Mouse (Mus musculus) cerebellum, adult 2 months (tissue): Measurements from ENCODE around the gene Ank3. TPM values are rescaled to one million over a fixed set of nuclear protein-coding genes. Genes with fewer than 3 reads are reported as not detected.

ENCODE experiments used
- DNase-seq, 2 experiments: peaks; one replicate each; pipeline ENCODE4 v3.0.0; 2021
- H3K27ac ChIP-seq: fragments of 200-500 bp; 2 replicates; pipeline ENCODE4 v1.5.1; 2012; ENCODE audit warnings: low read length, control low read depth, inconsistent platforms; ENCODE audit not compliant: insufficient read depth
- H3K27me3 ChIP-seq: fragments of 200-500 bp; 2 replicates; pipeline ENCODE4 v1.6.1; 2012; ENCODE audit warnings: inconsistent platforms, mild to moderate bottlenecking, low read length, moderate library complexity; ENCODE audit not compliant: control insufficient read depth, insufficient read depth
- H3K4me1 ChIP-seq: fragments of 200-500 bp; 2 replicates; pipeline ENCODE4 v1.6.1; 2011; ENCODE audit warnings: low read length; ENCODE audit not compliant: control insufficient read depth, insufficient read depth
- H3K4me3 ChIP-seq: fragments of 200-500 bp; replicated peaks from 2 replicates; pipeline ENCODE3; 2011; ENCODE audit warnings: mild to moderate bottlenecking, low read depth, low read length, control low read depth; ENCODE audit not compliant: insufficient read depth
- CTCF ChIP-seq: fragments of 200-500 bp; IDR thresholded peaks from 2 replicates; pipeline ENCODE4 v1.5.1; 2011; ENCODE audit warnings: low read depth, mild to moderate bottlenecking, control low read depth, low read length, moderate library complexity, borderline replicate concordance; ENCODE audit not compliant: insufficient read depth
- POLR2A ChIP-seq: fragments of 200-500 bp; IDR thresholded peaks from 2 replicates; pipeline ENCODE4 v1.6.1; 2011; ENCODE audit warnings: low read length, control low read depth, borderline replicate concordance; ENCODE audit not compliant: insufficient read depth
- WGBS: fragments of 180-500 bp; shearing (Covaris S2); methylation state at CpG from one replicate; pipeline ENCODE4 v1.1.7; 2018; 5-methylcytosine and 5-hydroxymethylcytosine counted together
- polyA plus RNA-seq: library from polyadenylated mRNA; depleted of rRNA; stranded (reverse); fragments of >200 nt; gene quantifications from 2 replicates; pipeline ENCODE4 v1.2.3, GENCODE M21; 2012

Gene Ank3
- polyA plus RNA-seq, 1 experiment, result 239 TPM

GRCm38 (mm10) chr10:69672545-69672944, 274.0 kb downstream of the Ank3 start:
- no peak for TF ChIP-seq POLR2A
- TF ChIP-seq CTCF, result no peak
- Histone ChIP-seq H3K4me3 (no peak overlapping the region), H3K4me1 (no peaks in the 10 kb centered on the region), H3K27ac (no peak overlapping the region), H3K27me3 (no peaks in the 10 kb centered on the region)
- DNase-seq, result no peak

GRCm38 (mm10) chr10:69678230-69678629, 279.7 kb downstream of the Ank3 start:
- H3K4me3 ChIP-seq, result no peak overlapping the region
- H3K27me3 ChIP-seq, result no peaks in the 10 kb centered on the region
- 20% methylated on average over 15 of the region's 15 CpGs for WGBS
- H3K4me1 ChIP-seq, result no peaks in the 10 kb centered on the region
- no peak for DNase-seq
- TF ChIP-seq CTCF (no peak), POLR2A (no peak)
- no peak overlapping the region for H3K27ac ChIP-seq

GRCm38 (mm10) chr10:69686336-69686735, 287.8 kb downstream of the Ank3 start:
- H3K27ac ChIP-seq, result no peak overlapping the region
- WGBS, result 94% methylated on average over 1 of the region's 1 CpGs
- no peak for DNase-seq
- H3K4me1 ChIP-seq, result peaks cover 7% of the 10 kb centered on the region
- no peak for TF ChIP-seq POLR2A
- no peak for TF ChIP-seq CTCF
- no peak overlapping the region for H3K4me3 ChIP-seq
- no peaks in the 10 kb centered on the region for H3K27me3 ChIP-seq

- H3K27ac ChIP-seq, result no peak overlapping the region; the same call in 1 of the 2 replicates
- no peak for TF ChIP-seq CTCF
- no peak for TF ChIP-seq POLR2A
- no peak overlapping the region for H3K4me3 ChIP-seq
- H3K27me3 ChIP-seq, result no peaks in the 10 kb centered on the region
- WGBS, result 96% methylated on average over 12 of the region's 12 CpGs
- peaks cover 9% of the 10 kb centered on the region for H3K4me1 ChIP-seq
- DNase-seq, result no peak
These were observed 290.5 kb downstream of the Ank3 start for GRCm38 (mm10) chr10:69689096-69689495.

- TF ChIP-seq CTCF, result no peak
- TF ChIP-seq POLR2A, result peak; percentile 47; the same call in 1 of the 2 replicates
- Histone ChIP-seq H3K4me1 (peaks cover 9% of the 10 kb centered on the region), H3K27ac (peak overlapping the region; percentile 88), H3K4me3 (peak overlapping the region; percentile 52), H3K27me3 (no peaks in the 10 kb centered on the region)
- 3% methylated on average over 12 of the region's 12 CpGs for WGBS
- DNase-seq, result peak; percentile 76 to 80
These were observed 291.8 kb downstream of the Ank3 start for GRCm38 (mm10) chr10:69690131-69690960.

- TF ChIP-seq POLR2A (no peak), CTCF (no peak)
- Histone ChIP-seq H3K27ac (peak overlapping the region; percentile 39), H3K4me1 (peaks cover 14% of the 10 kb centered on the region), H3K27me3 (no peaks in the 10 kb centered on the region), H3K4me3 (peak overlapping the region; percentile 52)
- peak in 1 of 2 experiments; percentile 30 for DNase-seq
- 20% methylated on average over 6 of the region's 6 CpGs for WGBS
These were observed 292.4 kb downstream of the Ank3 start for GRCm38 (mm10) chr10:69690961-69691451.

GRCm38 (mm10) chr10:69696019-69696418, 297.4 kb downstream of the Ank3 start:
- TF ChIP-seq POLR2A, result no peak
- TF ChIP-seq CTCF, result no peak
- WGBS, result 3% methylated on average over 9 of the region's 9 CpGs
- Histone ChIP-seq H3K4me1 (peaks cover 21% of the 10 kb centered on the region), H3K4me3 (no peak overlapping the region), H3K27me3 (no peaks in the 10 kb centered on the region), H3K27ac (peak overlapping the region; percentile 94)
- peak; percentile 89 to 97 for DNase-seq

GRCm38 (mm10) chr10:69698699-69699098, 300.1 kb downstream of the Ank3 start:
- 30% methylated on average over 1 of the region's 1 CpGs for WGBS
- Histone ChIP-seq H3K4me3 (no peak overlapping the region), H3K27me3 (no peaks in the 10 kb centered on the region), H3K27ac (no peak overlapping the region), H3K4me1 (peaks cover 24% of the 10 kb centered on the region)
- DNase-seq, result peak in 1 of 2 experiments; percentile 61
- no peak for TF ChIP-seq POLR2A
- no peak for TF ChIP-seq CTCF
